10 mouse cellular contexts compared by ENCODE assay signal in the genomic region with DNA sequence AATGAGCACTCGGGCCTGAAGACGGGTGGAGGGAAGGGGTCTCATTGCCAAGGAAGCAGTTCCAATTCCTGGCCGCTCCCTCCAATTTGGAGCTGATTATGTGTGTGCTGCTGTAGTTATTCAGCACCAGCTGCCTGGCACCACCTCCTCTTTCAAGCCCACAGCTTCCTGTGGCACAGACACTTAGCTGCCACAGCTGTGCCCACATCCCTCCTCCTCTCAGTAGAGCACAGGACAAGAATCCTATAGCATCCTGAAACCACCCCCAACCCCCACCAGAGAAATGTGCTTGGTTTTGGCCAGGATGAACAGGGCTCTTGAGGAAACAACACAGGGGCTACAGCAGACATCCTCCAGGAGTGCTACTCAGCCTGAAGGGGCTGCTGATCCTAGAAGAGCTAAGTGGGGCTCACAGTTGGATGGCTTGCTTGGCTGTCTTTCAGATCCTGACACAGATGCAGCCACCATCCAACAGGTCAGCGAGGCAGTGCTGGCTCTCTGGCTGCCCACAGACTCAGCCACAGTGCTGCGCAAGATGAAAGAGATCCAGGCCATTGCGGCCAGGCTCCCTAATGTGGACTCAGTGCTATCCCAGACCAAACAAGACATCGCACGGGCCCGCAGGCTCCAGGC. TPM values are rescaled to one million over a fixed set of nuclear protein-coding genes. Genes with fewer than 3 reads are reported as not detected.
DNase-seq lines count a peak whose midpoint lies in the region; ATAC-seq lines count a peak whose summit lies in the region.
"Had no signal": no experiment of that assay in that cellular context is flagged by ENCODE, and none has a peak within 500 bp of the region (broad histone marks: within the 10 kb centered on the region; RNA-seq: fewer than 3 reads in every experiment).

No protein-coding gene starts in this region.

- no peaks in the 10 kb centered on the region for H3K36me3 ChIP-seq in hindbrain, embryonic 13.5 days
- no peaks in the 10 kb centered on the region for H3K36me3 ChIP-seq in hindbrain, embryonic 12.5 days
- H3K36me3 ChIP-seq in forebrain, embryonic 14.5 days (ENCODE audit: control insufficient read depth, insufficient read depth, low read length), result no peaks in the 10 kb centered on the region
- no peaks in the 10 kb centered on the region for H3K36me3 ChIP-seq in splenic B cell, adult 2 months (ENCODE audit: control insufficient read depth, insufficient read depth, low read length, poor library complexity, severe bottlenecking)
- H3K36me3 ChIP-seq: G1E had no signal

- H3K27ac ChIP-seq in hindbrain, embryonic 13.5 days, result peak overlapping the region; percentile 69; the same call in 1 of the 2 replicates
- no peak overlapping the region for H3K27ac ChIP-seq in hindbrain, embryonic 12.5 days
- peak overlapping the region; percentile 65 for H3K27ac ChIP-seq in forebrain, embryonic 14.5 days (ENCODE audit: low read depth, low read length)

- no peak for ATAC-seq in hindbrain, embryonic 13.5 days (ENCODE audit: low FRiP score)
- ATAC-seq in hindbrain, embryonic 12.5 days (ENCODE audit: low FRiP score), result no peak
- peak; percentile 87 for ATAC-seq in forebrain, embryonic 14.5 days
- no peak for ATAC-seq in monocyte, adult 5-6 weeks (replicated peaks; ENCODE audit: insufficient number of reproducible peaks, low FRiP score, low TSS enrichment, poor library complexity, severe bottlenecking)

- H3K4me2 ChIP-seq in hindbrain, embryonic 13.5 days, result no peak overlapping the region
- H3K4me2 ChIP-seq in hindbrain, embryonic 12.5 days (replicated peaks), result no peak overlapping the region
- no peak overlapping the region for H3K4me2 ChIP-seq in forebrain, embryonic 14.5 days (ENCODE audit: low read length)

- H3K9me3 ChIP-seq in hindbrain, embryonic 13.5 days, result no peaks in the 10 kb centered on the region
- no peaks in the 10 kb centered on the region for H3K9me3 ChIP-seq in hindbrain, embryonic 12.5 days (replicated peaks)
- H3K9me3 ChIP-seq in forebrain, embryonic 14.5 days (replicated peaks; ENCODE audit: control insufficient read depth, low read length), result no peaks in the 10 kb centered on the region
- H3K9me3 ChIP-seq: G1E had no signal

- no peaks in the 10 kb centered on the region for H3K27me3 ChIP-seq in hindbrain, embryonic 13.5 days
- H3K27me3 ChIP-seq in hindbrain, embryonic 12.5 days, result no peaks in the 10 kb centered on the region; the same call in 1 of the 2 replicates
- H3K27me3 ChIP-seq in forebrain, embryonic 14.5 days (replicated peaks; ENCODE audit: control insufficient read depth, insufficient read depth, low read length), result no peaks in the 10 kb centered on the region
- H3K27me3 ChIP-seq in splenic B cell, adult 2 months (ENCODE audit: control insufficient read depth, insufficient read depth, low read length, poor library complexity, severe bottlenecking), result no peaks in the 10 kb centered on the region

- intact Hi-C loops in left cerebral cortex, postnatal 4 days (cut with DNase I), result no loop called here

- 80% methylated on average over 9 of the region's 9 CpGs for WGBS in hindbrain, embryonic 13.5 days
- 83% methylated on average over 9 of the region's 9 CpGs for WGBS in hindbrain, embryonic 12.5 days
- WGBS in forebrain, embryonic 14.5 days, result 76% methylated on average over 9 of the region's 9 CpGs

- 0 out of 2 replicates have a peak overlapping the region, but pooled peaks have one; percentile 39 for H3K9ac ChIP-seq in hindbrain, embryonic 13.5 days
- H3K9ac ChIP-seq in hindbrain, embryonic 12.5 days, result no peak overlapping the region
- no peak overlapping the region for H3K9ac ChIP-seq in forebrain, embryonic 14.5 days (ENCODE audit: low read length)

- peak; percentile 76 for DNase-seq in forebrain, embryonic 14.5 days (ENCODE audit: low spot score)
- DNase-seq in left cerebral cortex, postnatal 4 days, result peak; percentile 51
- peak; percentile 14 for DNase-seq in splenic B cell, adult 2 months (ENCODE audit: low read depth, low spot score)
- no peak for DNase-seq in gastrocnemius, adult 8-10 months (ENCODE audit: low spot score in 2 of 2)
- no peak for DNase-seq in urinary bladder, postnatal 36 days (ENCODE audit: low spot score in 2 of 2)
- DNase-seq: kidney, postnatal 10 days had no signal

- no peak overlapping the region for H3K4me3 ChIP-seq in hindbrain, embryonic 13.5 days
- no peak overlapping the region for H3K4me3 ChIP-seq in hindbrain, embryonic 12.5 days
- no peak overlapping the region for H3K4me3 ChIP-seq in forebrain, embryonic 14.5 days (ENCODE audit: low read depth, low read length)

- H3K4me1 ChIP-seq in hindbrain, embryonic 13.5 days (replicated peaks), result peaks cover 32% of the 10 kb centered on the region
- H3K4me1 ChIP-seq in hindbrain, embryonic 12.5 days, result peaks cover 9% of the 10 kb centered on the region; the same call in 1 of the 2 replicates
- H3K4me1 ChIP-seq in forebrain, embryonic 14.5 days (ENCODE audit: control insufficient read depth, insufficient read depth, low read length), result peaks cover 12% of the 10 kb centered on the region; the same call in 1 of the 2 replicates

RNA-seq across cellular contexts. Expression of gene Camk1g, which starts 31.6 kb away (rescaled TPM):
- polyA plus RNA-seq in hindbrain, embryonic 13.5 days (2015; fragmentation: Nextera tagmentation; extraction: Ambion mirVana), result 31.7 and 35.5 TPM in 2 replicates
- polyA plus RNA-seq in hindbrain, embryonic 12.5 days (2016; fragmentation: Nextera tagmentation; extraction: Ambion mirVana), result 19.7 and 20.3 TPM in 2 replicates
- polyA plus RNA-seq in forebrain, embryonic 14.5 days (2014; fragmentation: Nextera tagmentation; extraction: Ambion mirVana), result 36.1 and 44.6 TPM in 2 replicates
- 10 to 100 TPM; 36.4 to 39.0 TPM for total RNA-seq in left cerebral cortex, postnatal 4 days (2021)
- under 1 TPM in 2 of 4 experiments, not detected in 2; 0.19 to 0.27 TPM for total RNA-seq in gastrocnemius, adult 8-10 months (2022)
- total RNA-seq in monocyte, adult 5-6 weeks (2017), result not detected in 3 replicates
- total RNA-seq: G1E had no signal
- polyA plus RNA-seq: G1E had no signal

Comparison
In these comparisons a context has a peak if more than half of its experiments do, and no peak if none do; other contexts are left out.
1. DNase-seq: peak in forebrain, embryonic 14.5 days (single experiment), left cerebral cortex, postnatal 4 days (single experiment) and splenic B cell, adult 2 months (single experiment); none in gastrocnemius, adult 8-10 months (0 of 2) and urinary bladder, postnatal 36 days (0 of 2).
2. RNA of gene Camk1g, which starts 31.6 kb away (total RNA-seq): 36.4 to 39.0 TPM in left cerebral cortex, postnatal 4 days; 0.19 to 0.27 TPM in gastrocnemius, adult 8-10 months and not detected in monocyte, adult 5-6 weeks; every median in the first group is over 10 times any median in the second.